Mouse (Mus musculus) kidney, adult 2 months (tissue): ENCODE measurements at regions not wholly inside any gene's neighbourhood (a gene's known extent, or its start where the extent isn't known, plus 50 kb on each side); places are given as distances from the start of the nearest gene placed in this dataset.

Source experiments
- CTCF ChIP-seq: fragments of 200-500 bp; conservative IDR thresholded peaks from 2 replicates; pipeline ENCODE4 v1.5.1; 2011; ENCODE audit warnings: low read depth, mild to moderate bottlenecking, control low read depth, low read length, moderate library complexity, mixed read lengths; ENCODE audit not compliant: insufficient read depth, insufficient read length
- POLR2A ChIP-seq: fragments of 200-500 bp; IDR thresholded peaks from one replicate; pipeline ENCODE4 v1.6.1; 2011; ENCODE audit warnings: low read depth, low read length, control low read depth

GRCm38 (mm10) chr14:86261640-86262230 lies 879.3 kb downstream of the Diaph3 start:
- no peak for TF ChIP-seq CTCF
- no peak for TF ChIP-seq POLR2A
